Mouse (Mus musculus) cerebellum, adult 18-20 months (tissue): ENCODE results near the gene Dcaf10.
A peak's percentile ranks its signal among the peaks of the same experiment; 100 is the strongest.
"Not testable (repeated sequence)": the region's sequence is repeated elsewhere in the genome, so short reads cannot be mapped to it uniquely, and the experiment has no call there.

Source experiments
- DNase-seq, 2 experiments: peaks; one replicate each; pipeline ENCODE4 v3.0.0; 2021

Dcaf10 gene

DNA sequence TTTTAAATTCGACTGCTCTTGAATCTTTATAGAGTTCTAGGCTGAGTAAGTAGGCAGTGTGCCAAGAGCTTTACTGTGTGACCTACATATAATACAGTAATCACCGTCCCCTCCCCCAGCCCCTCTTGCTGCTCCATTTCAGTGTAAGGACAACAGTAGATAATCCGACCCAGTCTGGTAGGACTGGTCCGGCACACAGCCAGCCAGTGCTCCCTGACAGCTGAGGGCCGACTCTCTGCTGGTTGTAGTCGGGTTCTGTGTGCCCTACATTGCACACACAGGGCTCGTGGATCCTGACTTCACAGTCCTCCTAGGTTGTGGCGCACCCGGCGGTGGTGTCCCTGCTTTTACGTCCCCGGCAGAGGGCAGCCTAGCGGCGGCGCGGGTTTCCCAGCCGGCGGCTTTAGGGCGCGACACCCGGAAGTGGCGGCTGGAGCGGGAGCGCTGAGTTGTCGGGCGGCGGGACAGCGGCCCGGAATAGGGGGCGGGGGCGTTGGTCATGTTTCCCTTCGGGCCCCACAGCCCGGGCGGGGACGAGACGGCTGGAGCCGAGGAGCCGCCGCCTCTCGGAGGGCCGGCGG, at the start of gene Dcaf10:
TSS of gene Dcaf10 (plus strand) at position 433 of the 581 bp plus-strand sequence.
- DNase-seq: peak; percentile 87 to 95

DNA sequence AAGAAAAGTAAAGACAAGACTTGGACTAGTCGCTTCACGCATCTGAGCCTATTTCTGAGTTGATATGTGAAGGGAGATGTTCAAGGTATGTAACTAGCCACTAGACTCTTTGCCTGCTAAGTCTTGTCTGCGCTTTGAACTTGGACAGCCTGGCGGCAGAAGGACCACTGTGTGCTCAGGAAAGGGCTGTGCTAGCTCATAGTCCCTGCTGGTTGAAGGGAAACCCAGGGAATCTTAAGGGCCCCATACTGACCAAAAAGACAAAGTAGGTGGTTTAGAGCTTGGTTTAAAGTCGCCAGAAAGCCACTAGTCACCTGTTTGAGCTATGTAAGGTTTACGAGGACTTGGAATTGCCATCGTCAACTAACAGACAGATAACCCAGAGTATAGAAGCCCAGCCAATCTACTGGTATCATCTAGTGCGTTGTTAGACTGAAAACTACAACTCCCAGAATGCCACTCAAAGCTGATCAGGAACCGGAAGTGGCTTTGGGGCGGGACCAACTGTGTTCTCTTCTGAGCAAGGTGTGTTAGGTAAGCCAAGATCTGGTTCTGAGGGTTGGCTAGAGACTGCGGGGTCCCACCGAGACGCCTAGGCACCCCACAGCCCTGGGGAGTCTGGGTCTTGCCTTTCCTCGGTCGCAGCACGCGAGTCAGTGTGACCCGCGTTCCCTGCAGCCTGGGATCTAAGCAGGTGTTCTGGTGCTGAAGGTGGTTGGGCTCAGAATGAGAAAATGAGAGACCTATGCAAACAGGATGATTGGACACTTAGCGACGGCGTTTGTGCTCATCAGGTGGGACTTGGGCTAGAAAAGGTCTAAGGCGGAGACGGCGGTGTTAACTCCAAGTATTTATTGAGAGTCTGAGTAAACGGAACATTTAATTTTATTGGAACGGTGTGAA, 45.0 kb upstream of the Dcaf10 start, which contains the start of gene Trmt10b:
TSS of gene Trmt10b (plus strand) at position 466 of the 903 bp plus-strand sequence.
- DNase-seq: peak; percentile 81 to 86

DNA sequence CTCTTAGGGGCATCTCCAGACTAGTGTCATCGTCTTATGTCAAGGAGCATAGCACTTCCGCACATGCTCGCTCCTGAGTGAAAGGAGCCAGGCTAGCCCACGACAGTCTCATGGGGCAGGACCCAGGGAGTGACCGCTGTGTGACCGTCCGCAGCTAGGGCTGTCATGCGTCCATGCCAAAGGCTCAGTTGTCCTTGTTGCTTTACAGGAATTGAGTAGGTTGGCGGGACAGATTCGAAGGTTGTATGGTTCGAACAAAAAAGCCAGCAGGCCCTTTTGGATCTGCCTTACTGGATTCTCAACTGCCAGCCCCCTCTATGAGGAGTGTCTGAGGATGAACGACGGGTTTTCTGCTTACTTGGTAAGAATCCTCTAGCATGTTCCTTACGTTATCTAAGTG, 36.4 kb upstream of the Dcaf10 start:
- no peak for DNase-seq

DNA sequence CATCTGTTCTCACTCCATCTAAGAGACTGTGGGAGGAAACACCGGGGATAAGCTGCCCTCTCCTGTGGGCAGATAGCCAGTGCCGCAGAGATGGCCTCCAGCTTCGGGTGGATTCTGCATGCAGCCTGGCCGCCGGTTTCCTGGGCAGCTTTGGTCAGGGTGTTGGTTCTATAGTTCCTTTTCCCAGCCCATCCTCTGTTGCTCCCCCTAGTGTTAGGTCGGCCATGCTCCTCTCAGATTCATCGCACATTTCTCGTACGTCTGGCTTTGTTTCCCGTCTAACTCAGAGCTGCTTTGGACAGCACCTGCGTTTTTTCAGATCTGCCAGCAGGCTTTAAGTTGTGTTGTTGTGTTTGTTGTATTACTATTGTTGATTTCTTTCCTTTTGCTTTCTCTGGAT, 33.9 kb upstream of the Dcaf10 start:
- peak in 1 of 2 experiments; percentile 12 for DNase-seq

DNA sequence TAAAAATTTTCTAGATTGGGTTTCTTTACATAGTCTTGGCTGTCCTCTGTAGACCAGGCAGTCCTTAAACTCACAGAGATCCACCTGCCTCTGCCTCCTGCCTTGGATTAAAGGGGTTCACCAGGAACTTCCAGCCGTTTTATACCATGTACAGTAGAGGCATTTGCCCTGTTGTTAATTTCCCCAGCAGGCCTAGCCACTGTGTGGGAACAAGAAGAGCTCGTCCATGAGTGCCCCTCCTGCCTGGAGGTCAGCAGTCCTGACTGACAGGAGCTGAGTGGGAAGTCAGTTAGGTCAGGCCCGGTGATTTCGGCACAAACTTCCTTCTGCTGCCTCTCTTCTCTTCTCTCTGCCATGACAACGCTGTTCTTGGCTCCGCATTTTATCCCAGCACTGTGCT, 33.3 kb upstream of the Dcaf10 start:
- DNase-seq: no peak

DNA sequence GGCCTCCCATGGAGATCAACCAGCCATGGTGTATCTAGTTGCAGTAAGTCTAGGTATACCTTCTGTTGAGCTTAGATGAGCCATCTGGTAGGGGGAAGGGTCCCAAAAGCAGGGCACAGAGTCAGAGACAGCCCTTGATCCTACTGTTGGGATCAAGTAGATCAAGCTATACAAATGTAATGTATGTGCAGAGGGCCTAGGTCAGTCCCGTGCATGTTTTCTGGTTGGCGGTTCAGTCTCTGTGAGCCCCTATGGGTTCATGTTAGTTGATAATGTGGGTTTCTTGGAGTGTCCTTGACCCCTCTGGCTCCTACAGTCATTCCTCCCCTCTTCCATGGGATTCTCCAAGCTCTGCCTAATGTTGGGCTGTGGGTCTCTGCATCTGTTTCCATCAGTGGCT, 30.8 kb upstream of the Dcaf10 start:
- no peak for DNase-seq

DNA sequence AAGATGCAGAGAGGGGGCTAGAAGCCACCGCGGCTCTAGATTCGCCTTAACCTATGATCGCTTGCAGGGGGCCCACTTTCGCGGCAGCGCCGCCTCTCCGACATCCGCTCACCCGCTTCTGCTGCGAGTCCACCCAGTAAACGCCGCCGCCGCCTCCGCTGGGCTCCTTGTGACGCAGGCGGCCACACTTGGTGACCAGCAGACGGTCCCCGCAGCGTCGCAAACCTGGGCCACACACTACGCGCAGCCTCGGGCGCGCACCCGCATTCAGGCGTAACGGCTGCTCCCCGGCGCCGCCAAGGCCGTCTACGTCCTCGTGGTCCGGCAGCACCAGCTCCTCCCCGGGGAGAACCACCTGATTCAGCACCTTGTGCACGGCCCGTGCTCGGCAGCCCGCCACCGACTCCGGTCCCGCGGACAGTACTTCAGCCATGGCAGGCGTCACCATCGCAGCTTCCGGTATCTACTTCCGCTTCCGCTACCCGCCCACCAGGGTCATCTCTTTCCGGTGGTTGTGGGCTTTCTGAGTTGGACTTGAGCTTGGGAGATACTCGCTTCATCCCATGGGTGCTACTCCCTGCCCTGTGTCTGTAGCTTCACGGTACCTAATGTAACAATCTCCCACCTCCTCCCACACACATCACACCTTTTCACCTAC, 21.6 kb upstream of the Dcaf10 start:
- DNase-seq: peak; percentile 87 to 89

DNA sequence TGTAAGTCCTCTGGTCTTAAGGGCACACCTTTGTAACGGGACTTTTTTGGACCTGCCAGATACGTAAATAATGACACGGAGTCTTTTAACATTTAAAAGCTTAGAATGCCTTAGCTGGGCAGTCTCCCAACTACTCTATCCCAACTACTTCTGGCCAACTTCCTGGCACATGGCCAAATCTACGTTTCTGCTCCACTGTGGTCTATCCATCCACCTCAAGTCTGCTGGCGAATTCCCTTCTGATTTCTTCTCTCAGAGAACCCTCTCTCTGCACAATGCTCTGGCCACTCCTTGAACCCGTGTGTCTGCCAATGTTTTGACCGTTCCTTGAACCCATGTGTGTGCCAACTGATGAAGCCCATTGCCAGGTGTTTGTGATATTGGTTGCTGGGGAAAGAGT, 10.8 kb upstream of the Dcaf10 start:
- no peak for DNase-seq

DNA sequence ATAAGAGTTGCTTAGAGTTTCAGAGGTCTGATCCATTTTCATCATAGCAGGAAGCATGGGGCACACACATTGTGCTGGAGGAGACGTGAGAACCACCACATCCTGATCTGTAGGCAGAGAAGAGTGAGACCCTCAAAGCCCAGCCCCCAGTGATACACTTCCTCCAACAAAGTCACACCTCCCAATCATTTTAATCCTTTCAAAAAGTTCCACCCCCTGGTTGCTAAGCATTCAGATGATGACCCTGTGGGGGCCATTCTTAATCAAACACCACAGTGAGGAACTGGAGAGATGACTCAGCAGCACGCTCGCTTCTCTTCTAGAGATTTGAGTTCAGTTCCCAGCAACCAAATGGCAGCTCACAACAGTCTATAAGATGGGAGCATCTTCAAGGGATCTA, 9.4 kb upstream of the Dcaf10 start:
- DNase-seq: no peak

DNA sequence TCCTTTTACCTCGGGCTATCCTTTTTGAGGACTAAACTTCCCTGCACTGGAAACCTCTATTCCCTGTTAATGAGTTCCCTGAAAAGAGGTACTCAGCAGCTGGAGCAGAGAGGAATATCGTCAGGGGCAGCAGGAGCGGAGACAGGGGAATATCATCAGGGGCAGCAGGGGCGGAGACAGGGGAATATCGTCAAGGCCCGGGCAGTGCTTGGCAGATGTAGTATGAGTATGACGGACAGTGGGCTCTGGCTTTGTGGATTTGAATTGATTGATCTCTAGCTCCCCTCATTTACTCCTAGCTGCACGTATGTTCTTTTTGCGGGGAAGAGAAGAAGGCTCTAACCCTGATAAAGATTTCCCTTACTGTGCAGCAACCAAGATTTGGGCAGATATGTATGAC, 675 bp upstream of the Dcaf10 start:
- peak in 1 of 2 experiments; percentile 25 for DNase-seq

DNA sequence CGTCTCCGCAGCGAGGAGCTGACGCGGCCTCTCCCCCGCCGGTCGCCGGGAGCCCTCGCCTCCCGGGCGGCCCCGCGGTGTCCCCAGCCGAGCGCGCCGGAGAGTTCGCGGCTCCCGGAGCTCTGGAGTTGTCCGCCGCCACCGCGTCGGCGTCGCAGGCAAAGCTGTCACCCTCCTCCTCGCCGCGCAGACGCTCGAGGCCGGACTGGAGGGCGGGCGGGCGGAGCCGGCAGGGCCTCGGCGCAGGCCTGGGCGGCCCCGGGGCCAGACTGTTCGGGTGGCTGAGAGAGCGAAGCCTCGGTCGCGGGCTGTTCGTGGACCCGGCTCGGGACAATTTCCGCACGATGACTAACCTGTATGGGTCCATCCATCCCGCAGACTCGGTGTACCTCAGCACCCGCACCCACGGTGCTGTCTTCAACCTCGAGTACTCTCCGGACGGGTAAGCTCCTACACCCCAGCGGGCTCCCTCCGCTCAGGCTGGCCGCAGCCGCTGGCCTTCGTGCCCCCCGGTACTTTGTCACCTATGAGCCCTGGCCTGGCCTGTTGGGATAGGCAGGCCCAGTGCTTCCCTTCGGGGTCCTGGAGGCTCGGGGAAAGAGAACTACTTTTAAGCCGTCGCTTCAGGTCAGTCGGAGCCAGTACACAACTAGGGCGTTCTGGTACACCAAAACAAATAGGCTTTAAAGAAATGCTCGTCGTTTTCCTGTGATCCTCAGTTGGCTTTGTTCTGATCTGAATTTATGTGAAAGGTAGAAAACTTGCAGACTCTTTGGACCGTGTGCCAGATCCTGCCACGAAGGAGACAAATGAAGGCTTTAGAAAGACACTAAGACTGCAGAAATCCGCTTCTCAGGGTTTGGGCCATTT, 620 bp downstream of the Dcaf10 start, which contains the start of gene Exosc3:
TSS of gene Exosc3 (minus strand) at position 447 of the 870 bp plus-strand sequence.
- DNase-seq: no peak

DNA sequence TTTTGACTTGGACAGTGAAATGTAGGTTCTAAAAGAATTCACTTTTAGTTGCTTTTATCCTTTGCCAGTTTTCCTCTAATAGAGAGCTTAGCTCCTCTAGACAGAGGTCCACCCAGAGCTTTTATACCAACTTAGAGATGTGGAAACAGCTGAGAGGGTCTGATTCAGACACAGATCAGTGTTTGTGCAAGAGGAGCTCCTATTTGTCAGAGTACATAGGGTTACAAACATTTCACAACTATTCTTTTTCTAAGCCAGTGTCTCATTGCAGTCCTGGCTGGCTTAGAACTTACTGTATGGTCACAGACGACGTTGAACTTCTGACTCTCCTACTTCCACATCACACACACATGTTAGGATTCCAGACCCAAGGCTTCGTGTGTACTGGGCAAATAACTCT, 14.8 kb downstream of the Dcaf10 start:
- no peak for DNase-seq

DNA sequence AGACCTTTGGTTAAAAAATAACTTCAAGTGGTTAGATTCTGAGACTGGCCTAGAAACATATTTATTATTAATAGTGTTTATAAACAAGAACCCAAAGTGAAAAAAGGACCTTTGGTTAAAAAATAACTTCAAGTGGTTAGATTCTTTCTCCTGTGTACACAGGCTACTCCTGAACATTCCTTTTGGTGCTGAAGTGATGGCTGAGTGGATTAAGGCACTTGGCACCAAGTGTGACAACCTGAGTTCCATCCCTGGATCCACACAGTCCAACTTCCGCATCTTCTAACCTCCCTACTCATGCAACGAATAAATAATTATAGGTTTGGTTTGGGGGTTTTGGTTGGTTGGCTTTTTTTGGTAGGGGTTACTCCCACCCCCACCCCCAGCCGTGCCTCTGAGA, 29.4 kb downstream of the Dcaf10 start:
- DNase-seq: no peak

DNA sequence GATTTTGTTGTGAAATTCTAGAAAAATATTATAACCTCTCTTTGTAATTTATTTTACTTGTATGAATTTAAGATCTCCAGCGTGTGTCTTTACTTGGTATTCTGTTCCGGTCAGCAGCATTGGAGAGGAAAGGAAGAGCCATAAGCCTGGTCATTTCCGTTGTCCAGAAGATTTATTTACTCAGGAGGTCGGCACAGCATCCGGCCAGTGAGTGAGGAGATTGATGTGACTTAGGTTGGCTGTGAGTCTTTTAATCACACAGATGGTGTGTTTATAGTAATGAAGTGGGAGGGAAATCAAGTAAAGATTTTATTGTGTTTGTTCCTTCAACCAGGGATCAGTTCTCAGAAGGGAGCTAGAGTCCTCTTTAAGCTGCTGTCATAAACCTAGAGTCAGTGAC, 33.0 kb downstream of the Dcaf10 start:
- DNase-seq: no peak

DNA sequence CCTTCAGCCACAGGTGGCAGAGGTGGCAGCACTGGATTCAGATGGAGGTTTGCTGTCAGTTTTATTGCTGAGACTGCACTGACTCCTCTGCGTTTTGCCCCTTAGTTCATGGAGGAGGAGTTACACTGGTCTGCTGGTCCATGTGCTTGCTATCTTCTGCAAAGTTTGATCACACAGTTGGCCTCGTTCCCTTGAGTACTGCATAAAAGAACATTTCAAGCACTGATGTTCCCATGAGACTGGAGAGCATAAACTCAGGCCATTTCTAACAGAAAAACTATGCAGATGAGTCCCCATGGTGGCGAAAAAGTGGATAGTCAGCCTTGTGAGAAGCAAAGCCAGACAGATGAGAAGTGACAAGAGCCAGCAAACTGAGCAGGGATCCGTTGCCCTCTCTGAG, 34.7 kb downstream of the Dcaf10 start:
- DNase-seq: no peak

DNA sequence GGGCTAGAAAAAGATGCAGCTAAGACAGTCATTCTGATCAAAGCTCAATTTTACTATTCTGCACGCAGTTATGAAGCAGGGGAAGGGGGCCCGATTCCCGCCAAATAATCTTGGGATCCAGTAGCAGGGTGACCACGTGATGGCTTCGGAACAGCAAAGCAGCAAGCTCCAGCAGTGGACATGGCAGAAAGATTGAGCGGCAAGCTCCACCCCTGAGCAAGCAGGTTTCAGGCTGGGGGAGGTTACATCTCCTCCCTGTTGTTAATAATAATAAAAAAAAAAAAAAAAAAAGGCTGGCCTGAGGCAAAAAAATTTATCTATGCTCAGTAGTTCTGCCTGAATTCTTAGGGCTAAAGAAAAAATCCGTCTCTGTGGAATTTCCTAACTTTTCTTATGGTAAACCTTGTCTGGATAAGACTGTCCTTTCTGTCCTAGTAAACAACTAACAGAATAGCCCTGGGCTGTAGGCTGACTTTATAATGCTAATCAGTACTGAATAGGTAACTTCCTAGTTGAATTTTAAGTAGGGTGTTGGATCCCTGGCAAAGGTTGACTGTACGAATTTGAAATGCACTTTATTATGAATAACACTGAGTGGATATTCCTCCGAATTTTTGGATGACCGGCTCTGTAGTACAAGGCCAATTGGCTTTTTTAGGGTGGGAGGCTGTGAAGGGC, 39.1 kb downstream of the Dcaf10 start:
- not testable (repeated sequence) for DNase-seq

DNA sequence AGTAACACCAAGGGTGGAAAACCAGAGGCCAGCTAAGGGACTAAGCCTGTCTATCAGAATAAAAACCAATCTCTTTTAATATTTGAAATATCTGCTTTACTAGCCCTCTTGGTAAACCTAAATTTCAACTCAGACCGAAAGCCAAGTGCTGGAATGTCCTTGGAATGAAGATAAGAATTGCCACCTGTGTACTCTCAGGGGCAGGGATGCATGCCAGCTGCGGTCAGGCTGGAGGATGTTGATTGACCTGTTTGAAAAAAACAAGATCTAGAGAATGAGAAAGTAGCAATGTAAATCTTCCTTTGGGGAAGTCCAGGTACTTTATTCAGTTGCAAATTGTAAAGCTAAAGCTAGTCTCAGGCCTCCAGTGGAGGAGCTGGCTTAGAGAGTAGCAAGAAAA, 40.2 kb downstream of the Dcaf10 start:
- DNase-seq: not testable (repeated sequence)

DNA sequence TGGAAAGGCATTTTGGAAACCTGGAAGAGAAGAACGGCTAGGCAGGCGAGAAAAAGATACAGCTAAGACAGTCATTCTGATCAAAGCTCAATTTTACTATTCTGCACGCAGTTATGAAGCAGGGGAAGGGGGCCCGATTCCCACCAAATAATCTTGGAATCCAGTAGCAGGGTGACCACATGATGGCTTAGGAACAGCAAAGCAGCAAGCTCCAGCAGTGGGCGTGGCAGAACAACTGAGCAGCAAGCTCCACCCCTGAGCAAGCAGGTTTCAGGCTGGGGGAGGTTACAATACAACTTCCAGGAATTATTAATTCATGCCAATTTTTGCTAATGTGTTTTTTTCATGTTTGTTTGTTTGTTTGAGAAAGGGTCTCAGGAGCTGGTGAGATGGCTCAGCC, 45.4 kb downstream of the Dcaf10 start:
- DNase-seq: not testable (repeated sequence)

DNA sequence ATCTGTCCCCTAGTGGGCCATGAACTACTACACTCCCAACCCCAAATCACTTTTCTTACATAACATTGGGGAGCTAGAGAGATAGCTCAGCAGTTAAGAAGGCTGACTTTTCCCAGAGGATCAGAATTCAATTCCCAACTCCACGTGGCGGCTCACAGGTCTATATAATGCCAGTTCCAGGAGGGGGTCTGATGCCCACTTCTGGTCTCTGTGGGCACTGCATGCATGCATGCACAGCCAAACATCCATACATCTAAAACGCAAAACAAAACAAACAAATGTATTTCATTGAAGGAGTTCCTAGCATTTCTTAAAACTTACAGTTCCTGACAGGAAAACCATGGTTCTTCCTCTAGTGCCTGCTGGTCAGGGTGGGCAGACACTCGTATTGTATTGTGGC, 50.2 kb downstream of the Dcaf10 start:
- no peak for DNase-seq

DNA sequence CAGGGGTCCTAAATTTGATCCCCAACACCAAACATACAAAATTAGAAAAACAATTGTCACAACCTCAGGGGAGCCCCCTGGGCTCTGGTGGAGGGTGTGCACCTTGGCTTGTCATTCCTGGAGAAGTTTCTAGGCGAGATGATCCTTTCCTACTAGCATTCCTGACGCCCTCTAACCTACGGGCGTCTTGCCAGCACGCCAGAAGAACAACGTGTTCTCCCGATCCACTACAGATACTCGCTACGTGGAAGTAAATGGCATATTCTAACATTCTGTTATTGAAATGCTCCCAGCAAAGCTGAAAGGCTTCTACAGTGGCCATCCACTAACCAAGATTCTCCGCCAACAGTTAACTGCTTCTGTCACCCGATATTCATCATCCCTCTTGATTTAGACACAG, 50.7 kb downstream of the Dcaf10 start:
- no peak for DNase-seq

DNA sequence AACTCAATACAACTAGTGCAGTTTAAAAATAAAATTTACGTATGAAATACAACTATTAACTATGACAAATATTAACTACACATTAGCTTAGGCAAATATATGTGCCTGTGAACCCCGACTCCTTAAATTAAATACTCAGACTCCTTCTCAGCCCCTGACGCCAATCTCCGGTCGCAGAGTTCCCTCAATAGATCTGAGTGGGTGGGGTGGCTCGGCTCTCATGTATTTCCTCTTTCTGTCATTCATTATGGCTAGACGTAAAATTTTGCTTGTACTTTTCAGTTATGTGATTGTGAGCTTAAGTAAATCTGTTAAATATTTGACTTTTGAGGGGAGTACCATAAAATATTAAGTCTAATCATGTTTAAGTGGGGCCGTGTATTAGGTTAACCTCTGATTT, 51.1 kb downstream of the Dcaf10 start:
- DNase-seq: no peak

DNA sequence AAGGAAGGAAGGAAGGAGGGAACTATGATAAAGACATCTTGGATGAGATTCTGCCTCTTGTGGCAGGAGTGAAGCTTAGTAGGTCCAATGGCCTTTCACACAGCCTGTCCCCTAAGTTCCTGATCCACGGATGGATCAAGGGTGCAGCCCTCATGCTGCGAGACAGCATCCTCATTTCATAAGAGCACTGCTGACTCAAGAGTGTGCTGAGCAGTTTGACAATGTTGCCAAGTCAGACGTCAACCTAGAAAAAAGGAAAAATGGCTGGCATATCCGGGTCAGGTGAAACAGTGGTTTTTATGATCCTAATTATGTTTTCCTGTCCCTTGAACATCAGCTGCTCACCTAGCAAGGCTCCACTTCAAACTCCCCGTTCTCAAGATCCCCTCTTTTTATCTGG, 51.8 kb downstream of the Dcaf10 start:
- DNase-seq: no peak
